Mouse (Mus musculus): ENCODE data around the gene Tubb4b.
"Not testable (repeated sequence)": the region's sequence is repeated elsewhere in the genome, so short reads cannot be mapped to it uniquely, and the experiment has no call there.

Gene Tubb4b

DNA sequence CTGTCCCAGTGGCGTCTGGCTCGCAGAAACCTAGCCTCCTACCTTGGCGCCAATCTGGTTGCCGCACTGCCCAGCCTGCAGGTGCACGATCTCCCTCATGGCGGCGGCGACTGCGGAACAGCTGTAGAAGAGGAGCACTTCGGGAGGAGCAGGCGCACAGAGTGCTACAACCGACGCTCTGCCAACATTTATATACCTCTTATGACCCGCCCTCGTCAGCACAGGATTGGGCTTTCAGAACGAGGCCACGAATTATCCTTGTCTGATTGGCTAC is at the start of gene Tubb4b:
TSS of gene Tubb4b (minus strand) at position 211 of the 274 bp plus-strand sequence.
- DNase-seq: no peak

DNA sequence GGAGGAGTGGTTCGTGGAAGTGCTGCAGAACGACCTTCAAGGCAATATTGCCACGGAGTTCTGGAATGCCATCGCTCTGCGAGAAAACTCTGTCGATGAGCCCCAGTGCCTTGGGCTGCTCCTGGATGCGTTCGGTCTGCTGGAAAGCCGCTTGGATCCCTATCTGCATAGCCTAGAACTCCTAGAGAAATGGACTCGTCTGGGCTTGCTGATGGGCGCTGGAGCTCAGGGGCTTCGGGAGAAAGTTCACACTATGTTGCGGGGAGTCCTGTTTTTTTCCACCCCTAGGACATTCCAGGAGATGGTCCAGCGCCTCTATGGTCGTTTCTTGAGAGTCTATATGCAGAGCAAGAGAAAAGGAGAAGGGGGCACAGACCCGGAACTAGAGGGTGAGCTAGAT is 48.5 kb upstream of the Tubb4b start:
- DNase-seq: no peak

DNA sequence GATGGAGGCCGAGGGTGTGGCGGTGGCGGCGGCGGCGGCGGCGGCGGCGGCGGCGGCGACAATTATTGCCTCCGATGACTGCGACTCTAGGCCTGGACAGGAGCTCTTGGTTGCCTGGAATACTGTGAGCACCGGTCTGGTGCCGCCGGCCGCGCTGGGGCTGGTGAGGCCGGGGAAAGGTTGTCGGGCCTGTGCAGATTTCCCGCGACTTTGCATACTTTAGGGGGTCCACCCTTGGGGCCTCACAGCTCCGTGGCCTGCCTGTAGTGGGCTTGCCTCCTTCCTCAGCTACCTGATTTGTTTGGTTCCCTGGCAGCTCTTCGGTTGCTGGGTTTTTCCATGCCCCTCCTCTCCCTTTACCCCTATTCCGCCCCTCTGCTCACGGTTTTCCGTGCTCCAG is 48.0 kb upstream of the Tubb4b start:
- no peak for DNase-seq

DNA sequence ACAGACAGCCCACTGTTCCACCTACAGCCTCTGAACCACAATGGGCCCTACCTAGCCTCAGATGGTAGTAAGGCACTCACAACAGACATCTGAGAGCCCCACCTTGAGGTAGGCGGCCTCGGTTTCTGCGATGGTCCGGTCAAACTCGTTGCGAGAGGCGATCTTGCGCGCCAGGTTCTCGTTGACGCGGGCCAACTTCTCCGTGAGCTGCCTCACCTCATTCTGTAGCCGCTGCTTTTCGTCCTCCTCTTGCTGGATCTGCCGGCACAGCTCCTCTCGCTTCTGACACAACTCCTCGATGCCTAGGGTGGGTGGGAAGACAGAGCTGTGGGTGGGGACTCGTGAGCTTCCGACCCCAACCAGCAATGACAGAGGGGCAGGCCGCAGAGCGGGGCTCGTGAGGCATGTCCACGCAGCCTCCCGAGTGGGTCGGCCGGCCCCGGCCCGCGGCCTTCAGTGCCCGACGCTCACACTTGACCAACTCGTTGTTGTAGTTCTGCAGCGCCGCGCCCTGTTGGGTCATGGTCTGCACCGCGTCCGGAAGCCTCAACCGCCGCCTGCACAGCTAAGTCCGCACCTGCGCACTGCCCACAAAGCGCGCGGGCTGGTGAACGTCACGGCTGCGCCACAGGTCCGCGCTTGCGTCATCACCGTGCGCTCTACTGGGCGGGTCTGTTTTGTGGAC is 47.5 kb upstream of the Tubb4b start, which contains the start of the genes Ssna1 and Anapc2:
TSS of gene Ssna1 (minus strand) at position 612 of the 685 bp plus-strand sequence.
TSS of gene Anapc2 (plus strand) at position 652 of the 685 bp plus-strand sequence.
- DNase-seq: peak; percentile 95 to 98

DNA sequence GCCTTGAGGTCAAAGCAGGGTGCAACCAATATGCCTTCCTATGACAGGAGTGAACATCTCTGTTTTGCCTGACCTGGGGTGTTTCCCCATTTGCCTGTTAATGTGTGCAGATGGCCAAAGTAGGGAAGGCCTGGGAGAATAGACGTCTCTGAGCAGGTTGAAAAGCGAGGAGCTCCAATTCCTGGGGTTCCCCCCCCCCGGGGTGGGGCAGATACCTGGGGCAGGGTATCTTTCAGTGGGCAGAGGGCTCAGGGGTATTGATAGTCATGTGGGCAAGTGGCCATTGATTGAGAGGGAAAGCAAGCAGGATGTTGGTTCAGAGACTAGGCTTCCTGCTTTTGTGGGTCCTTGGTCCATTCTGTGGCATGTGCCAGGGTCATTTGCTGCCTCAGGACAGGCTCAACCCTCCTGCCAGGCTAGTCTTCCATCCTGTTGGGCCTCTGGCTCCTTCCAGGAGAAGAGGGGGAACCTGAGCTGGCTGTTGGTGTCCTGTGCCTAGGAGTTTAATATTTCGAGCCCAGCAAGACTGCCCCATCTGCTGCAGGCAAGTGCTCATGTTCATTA is 43.3 kb upstream of the Tubb4b start:
- DNase-seq: no peak

DNA sequence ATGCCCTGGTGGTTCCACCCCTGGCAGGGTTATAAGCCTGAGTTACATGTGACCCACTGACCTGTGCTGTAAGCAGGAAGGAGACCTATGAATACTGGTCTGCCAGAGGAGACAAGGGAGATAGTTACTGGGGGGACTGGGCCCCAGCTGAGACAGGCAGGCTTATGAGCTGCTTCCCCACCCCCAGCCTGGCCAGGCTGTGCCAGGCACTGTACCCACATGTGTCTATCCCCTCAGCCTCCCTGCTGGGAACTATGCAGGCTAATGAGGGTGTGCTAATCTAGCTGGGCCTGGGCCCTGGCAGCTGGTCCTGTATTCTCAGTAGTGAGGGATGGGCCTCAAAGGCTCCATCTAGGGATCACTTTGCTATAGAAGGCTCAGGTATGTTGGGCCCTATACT is 42.7 kb upstream of the Tubb4b start:
- no peak for DNase-seq

DNA sequence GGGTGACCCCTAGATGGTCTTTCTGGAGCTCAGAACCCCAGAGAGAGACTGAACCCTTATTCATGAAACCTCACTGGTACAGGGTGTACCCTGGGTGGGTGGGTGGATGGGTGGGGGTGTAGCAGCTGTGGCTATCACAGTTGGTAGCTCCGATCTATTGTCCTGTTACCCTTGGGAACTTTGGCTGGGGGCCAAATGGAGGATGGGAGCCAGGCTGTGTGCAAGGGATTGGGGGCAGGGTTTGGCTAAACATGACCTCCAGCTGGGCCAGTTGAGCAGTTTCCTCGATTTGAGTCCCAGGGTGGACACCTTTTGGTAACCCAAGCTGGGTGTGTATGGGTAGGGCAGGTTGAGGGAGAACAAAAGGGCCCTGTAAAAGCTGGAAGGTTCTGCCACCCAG is 42.2 kb upstream of the Tubb4b start:
- DNase-seq: no peak

DNA sequence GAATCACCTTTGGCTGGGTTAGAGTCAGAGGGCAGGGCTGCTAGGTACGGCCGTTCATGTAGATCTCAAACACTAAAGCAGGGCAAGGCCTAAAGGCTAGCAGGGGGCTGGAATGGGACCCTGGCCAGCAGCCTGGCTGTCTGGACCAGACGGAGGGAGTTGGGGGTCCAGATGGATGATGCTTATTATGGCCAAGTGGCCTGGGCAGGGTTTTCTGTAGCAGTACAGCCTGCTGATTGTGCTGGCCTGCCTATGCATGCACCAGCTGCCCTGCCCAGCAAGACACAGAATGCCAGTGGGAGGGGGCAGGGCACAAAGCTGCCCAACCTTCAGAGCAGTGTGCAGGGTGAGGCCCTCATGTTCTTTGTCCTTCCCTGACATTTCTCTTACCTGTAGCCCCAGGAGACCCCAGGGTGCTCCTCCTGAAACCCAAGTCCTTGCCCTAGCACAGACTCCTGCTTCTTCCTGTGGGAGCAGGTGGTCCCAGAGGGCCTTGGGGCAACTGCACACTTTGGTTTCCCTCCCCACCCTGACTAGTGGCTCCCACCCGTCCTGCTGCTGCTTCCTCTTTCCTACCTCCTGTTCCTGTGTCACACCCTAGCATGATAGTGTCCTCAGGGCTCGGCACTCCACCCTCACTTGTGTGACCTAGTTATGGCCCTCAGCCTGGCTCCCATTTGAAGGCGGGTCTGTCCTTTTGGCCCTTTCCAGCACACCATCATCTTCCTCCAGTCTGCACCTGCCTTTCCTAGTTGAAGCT is 41.6 kb upstream of the Tubb4b start:
- DNase-seq: no peak

DNA sequence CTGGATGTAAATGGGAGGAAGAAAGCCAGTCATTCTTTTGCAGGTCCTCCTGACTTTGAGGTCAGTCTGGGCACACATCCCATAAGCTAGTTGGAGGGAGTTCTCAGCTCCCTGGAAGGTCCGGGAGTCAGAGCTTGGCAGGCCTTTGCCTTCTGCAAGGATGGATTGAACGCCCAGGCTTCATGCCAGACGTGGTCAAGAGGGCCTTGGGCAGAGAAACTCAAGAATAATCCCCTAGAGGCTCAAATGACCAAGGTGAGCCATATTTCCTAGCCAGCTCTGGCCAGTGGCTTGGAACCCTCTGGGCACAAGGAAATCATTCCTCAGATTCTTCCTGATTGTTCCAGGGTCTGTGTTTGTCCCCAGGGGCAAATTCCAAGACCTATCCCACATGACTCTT is 40.3 kb upstream of the Tubb4b start:
- no peak for DNase-seq

DNA sequence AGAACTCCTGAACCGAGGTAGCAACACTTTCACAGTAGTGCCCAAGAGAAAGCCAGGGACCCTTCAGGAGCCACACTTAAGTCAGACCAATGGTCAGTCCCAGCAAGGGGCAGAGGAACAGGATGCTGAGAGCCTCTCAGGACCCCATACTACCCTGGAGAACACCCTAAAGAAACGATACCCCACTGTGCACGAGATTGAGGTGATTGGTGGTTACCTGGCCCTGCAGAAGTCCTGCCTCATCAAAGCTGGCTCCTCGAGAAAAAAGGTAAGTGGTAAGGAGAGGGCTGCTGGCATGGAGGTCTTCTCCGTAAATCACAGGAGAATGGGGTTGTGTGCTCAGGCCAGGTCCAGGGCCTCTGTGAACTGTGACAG is 39.8 kb upstream of the Tubb4b start:
- no peak for DNase-seq

DNA sequence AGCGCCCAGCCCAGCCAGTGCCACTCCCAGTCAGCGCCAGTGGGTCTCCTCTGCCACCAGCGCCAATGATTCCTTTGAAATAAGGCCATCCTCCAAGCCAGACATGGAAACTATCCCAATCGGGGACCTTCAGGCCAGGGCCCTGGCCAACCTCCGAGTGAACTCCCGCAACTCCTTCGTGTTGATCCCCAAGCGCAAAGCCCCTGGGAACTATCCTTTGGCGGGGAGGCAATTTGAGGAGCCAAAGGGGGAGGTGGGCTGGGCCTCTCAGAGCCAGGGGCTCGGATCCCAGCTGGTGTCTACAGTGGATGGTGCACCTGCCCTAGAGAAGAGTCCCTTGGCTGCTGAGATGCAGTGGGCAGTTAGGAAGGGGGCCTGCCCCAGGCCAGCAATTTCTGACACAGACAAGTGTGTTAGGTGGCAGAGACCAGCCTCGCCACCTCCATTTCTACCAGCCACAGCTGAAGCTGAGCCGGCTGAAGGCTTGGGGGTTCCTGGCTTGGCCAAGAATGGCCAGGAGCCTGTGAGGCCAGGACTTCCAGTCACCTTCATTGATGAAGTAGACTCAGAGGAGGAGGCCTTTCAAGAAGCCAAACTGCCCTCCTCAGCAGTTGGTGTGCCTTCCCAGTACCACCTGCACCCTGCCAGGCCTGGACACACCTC is 39.3 kb upstream of the Tubb4b start:
- no peak for DNase-seq

DNA sequence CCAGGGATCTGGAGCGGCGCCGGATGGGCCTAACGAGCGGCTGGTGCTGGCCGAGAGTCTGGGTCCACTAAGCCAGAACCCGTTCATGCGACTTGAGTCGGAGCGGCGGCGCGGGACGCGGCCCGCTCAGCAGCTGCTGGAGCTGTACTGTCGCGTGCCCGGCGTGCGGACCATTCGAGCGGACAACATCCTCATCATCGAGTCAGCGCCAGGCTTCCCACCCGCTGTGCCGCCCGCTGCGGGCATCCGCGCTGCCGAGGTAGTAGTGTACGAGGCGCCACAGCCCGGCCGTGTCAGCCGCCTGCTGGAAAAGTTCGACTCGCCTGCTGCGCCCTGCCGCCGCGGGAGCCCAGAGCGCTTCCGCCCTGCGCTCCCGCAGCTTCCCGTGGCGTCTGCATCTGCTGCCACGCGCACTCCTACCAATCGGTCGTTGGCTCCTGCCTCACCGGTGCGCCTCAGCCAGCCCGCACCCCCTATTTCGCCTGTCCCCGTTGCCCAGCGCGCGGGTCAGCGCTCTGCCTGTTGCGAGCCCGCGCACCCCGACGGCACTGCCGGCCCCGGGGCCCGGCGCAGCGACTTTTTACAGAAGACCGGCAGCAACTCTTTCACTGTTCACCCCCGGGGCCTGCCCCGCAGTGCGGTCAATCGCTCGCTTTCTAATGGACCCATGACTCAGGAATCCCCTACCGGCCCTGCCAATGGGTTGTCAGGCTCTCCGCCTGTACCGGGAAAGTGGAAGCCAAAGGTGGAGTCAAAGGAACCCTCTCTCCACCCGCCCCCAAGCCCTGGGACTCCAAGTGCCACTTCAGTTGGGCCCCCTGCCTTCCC is 38.5 kb upstream of the Tubb4b start:
- peak; percentile 43 to 56 for DNase-seq

DNA sequence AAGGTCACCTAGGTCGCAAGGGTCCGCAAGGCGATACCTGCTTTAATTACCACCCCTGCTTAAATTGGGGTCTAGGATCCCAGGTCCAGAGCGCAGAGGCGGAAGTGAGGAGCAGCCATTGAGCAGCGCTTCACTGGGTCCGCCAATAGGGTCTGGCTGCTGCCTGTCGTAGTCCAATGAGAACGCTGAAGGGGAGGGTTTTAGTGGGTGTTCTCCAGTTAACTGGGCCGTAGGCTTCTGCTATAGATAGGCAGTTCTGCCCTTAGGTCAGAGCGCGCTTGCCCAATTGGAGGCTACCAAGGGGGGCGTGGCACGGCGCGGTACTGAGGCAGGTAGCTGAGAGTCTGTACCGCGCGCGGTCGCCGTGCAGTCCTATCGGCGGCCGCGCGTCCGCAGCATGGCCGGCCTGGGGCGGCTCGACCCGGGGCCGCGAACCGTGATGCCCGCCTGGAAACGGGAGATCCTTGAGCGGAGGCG is 37.8 kb upstream of the Tubb4b start, which contains the start of gene Tprn:
TSS of gene Tprn (plus strand) at position 328 of the 477 bp plus-strand sequence.
- DNase-seq: peak; percentile 91

DNA sequence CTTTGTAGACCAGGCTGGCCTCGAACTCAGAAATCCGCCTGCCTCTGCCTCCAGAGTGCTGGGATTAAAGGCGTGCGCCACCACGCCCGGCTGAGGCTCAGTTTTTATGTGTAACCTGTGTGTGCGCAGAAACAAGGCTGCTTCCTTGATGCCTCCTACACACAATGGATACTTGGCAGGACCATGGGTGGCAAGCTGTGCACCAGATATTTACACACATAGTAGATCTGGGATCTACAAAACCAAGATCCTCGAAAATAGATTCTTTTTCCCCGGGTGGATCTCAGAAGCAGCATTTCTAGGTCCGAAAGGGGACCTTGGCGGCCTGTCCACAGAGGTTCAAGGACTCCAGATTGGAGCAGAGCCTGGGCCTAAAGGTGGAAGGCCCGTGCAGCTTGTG is 37.4 kb upstream of the Tubb4b start:
- no peak for DNase-seq

DNA sequence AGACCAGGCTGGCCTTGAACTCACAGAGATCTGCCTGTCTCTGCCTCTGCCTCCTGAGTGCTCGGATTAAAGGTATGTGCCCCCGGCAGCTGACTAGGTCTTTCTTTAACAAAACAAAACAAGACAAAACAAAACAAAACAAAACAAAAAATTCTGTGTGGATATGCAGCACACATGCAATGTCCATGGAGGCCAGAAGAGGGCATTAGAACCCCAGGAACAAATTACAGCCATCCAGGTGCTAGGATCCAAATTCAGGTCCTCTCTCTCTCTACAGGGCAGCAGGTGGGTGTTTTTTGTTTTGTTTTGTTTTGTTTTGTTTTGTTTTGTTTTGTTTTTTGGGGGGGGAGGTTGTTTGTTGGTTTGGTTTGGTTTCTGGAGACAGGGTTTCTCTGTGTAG is 34.4 kb upstream of the Tubb4b start:
- no peak for DNase-seq

DNA sequence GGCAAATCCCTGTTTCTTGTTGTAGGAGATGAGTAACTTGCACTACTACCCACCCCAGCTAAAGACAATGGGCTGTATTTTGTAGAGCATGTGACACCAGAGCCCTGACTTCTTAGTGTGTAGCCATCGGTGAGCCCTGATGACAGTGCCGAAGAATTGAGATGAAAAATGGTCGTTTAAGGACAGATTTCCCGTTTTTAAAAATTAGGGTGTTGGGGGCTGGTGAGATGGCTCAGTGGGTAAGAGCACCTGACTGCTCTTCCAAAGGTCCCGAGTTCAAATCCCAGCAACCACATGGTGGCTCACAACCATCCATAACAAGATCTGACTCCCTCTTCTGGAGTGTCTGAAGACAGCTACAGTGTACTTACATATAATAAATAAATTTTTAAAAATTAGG is 32.7 kb upstream of the Tubb4b start:
- DNase-seq: not testable (repeated sequence)

DNA sequence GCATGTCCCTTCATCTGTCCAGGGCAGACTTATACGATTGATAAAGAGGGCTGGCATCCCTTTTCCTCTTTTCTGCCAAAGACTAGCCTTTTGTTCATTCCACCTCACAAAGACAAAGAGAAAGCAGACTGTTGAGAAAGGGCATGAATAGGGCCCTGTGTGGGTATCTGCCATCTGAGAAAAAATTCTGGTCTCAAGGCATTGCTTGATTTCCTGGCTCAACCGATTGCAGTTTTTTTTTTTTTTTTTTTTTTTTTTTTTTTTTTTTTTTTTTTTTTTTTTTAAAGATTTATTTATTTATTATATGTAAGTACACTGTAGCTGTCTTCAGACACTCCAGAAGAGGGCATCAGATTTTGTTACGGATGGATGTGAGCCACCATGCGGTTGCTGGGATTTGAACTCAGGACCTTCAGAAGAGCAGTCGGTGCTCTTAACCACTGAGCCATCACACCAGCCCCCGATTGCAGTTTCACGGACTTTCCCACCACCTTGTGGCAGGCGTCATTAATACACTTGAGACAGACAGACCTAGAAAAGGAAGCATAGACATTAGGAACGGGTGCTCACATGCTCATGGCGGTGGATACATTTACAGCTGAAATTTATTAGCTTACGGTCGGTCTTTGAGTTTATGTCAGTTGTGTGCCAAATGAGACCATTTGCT is 32.1 kb upstream of the Tubb4b start:
- DNase-seq: peak in 1 of 2 experiments; percentile 59

DNA sequence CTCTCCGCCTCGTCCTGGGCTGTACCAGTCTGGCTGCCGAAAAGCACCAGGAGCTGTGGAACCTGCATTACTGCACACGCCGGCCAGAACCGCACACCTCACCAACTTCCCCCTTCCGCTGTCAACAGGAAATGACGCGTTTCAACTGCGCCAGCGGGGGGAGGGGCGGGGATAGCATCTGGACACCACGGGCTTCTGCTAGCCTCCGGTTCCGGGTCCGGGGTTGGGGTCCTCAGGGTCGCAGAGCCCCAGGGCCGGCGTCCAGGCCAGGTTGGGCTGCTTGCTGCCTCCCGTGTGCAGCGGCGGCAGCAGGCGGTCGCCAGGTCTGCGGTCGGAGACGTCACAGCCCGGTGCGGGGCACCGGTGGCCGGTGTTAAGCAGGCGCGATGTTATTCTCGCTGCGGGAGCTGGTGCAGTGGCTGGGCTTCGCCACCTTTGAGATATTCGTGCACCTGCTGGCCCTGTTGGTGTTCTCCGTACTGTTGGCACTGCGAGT is 30.8 kb upstream of the Tubb4b start, which contains the start of gene Tmem203:
TSS of gene Tmem203 (plus strand) at position 156 of the 496 bp plus-strand sequence.
- peak; percentile 72 to 84 for DNase-seq

DNA sequence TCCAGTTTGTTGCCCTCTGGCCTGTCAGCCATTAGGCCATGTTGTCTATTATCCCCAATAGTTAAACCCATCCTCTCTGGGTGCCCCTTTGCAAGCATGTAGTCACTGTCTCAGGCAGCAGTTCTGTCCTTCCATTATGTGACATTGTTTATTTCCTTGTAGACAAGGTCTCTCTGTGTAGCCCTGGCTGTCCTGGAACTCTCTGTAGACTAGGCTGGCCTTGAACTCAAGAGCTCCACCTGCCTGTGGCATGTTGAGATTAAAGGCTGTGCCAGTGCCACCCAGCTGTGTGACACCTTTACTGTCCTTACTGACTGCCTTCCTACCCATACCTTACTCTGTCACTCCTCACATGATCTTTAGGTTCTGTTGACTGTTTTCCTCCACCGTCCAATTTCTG is 27.8 kb upstream of the Tubb4b start:
- DNase-seq: peak in 1 of 2 experiments; percentile 28

DNA sequence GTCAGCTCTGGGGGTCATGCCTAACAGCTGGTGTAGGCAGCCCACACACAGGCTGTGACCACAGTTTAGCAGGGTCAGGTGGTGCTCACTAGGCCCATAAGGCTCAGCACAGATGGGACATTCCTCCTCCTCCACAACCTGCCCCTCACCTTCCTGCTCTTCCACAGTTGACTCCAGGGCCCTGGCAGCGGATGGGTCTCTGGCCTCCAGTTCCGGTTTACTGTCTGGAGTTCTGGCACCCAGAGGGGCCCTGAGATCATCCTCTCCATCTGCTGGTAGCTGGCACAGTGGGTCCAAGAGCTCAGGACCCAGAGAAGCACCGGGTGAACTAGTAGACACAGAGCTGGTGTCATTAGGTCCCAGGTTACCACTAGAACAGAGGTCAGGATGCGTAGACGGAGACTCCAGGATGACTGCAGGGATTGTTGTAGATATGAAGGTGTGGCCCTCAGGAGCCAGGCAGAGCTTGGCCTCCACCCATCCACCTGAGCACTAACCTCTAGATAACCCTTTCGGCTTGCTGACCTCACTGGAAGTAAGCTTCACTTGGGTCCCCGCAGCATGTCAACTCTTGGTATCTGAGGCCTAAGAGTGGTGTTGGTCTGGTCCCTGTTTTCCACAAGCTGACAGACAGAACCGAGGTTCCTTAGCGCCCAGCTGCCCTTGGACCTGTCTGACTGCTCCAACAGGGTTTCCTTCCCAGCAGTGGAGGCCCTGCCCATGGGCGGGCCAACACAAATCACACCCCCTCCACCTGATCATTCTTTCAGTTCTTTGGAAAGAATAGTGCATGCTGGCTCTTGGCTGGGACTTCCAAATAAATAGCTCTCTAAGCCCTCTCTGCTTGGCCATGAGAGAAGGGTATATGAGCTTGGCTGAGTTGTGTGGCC is 21.9 kb upstream of the Tubb4b start, which contains the start of gene AL732309.1:
TSS of gene AL732309.1 (minus strand) at position 681 of the 890 bp plus-strand sequence.
- DNase-seq: no peak

All from spleen, adult 18-20 months (tissue).